Mouse (Mus musculus) left cerebral cortex, adult 8-10 months (tissue): ENCODE measurements around the gene AU022252. TPM values are rescaled to one million over a fixed set of nuclear protein-coding genes. Genes with fewer than 3 reads are reported as not detected.
A peak's percentile ranks its signal among the peaks of the same experiment; 100 is the strongest.

Experiments
- DNase-seq, 2 experiments: peaks; one replicate each; pipeline ENCODE4 v3.0.0; 2022; ENCODE audit warnings: low spot score in 2 of 2
- total RNA-seq, 4 experiments: library from RNA; stranded (reverse); gene quantifications; 2 replicates each; pipeline ENCODE4 v1.2.4; 2022

AU022252 gene
- total RNA-seq, 4 experiments from 2014 or later = 21.6 to 30.7 (median 28.2) TPM

GRCm38 (mm10) chr4:119244468-119245240 is 12.1 kb upstream of the AU022252 start:
- peak in 1 of 2 experiments; percentile 86 for DNase-seq

GRCm38 (mm10) chr4:119242571-119242970 is 10.1 kb upstream of the AU022252 start:
- no peak for DNase-seq

- peak in 1 of 2 experiments; percentile 75 for DNase-seq
Measured at GRCm38 (mm10) chr4:119241664-119242063, 9.2 kb upstream of the AU022252 start.

- peak in 1 of 2 experiments; percentile 44 for DNase-seq
Measured at GRCm38 (mm10) chr4:119239181-119239682, 6.7 kb upstream of the AU022252 start.

GRCm38 (mm10) chr4:119238661-119239060 is 6.1 kb upstream of the AU022252 start:
- no peak for DNase-seq

GRCm38 (mm10) chr4:119234348-119234747 is 1.8 kb upstream of the AU022252 start:
- no peak for DNase-seq

- DNase-seq = peak; percentile 27 to 39
Measured at GRCm38 (mm10) chr4:119233256-119233901, 867 bp upstream of the AU022252 start.

GRCm38 (mm10) chr4:119226751-119227150 is 5.8 kb downstream of the AU022252 start:
- DNase-seq = no peak

GRCm38 (mm10) chr4:119225719-119226118 is 6.8 kb downstream of the AU022252 start:
- no peak for DNase-seq

GRCm38 (mm10) chr4:119224534-119224933 is 8.0 kb downstream of the AU022252 start:
- no peak for DNase-seq

- DNase-seq = peak in 1 of 2 experiments; percentile 37
Measured at GRCm38 (mm10) chr4:119223696-119224095, 8.8 kb downstream of the AU022252 start.

GRCm38 (mm10) chr4:119218169-119218568 is 14.3 kb downstream of the AU022252 start, which contains the start of gene Tmem269:
Gene Tmem269 (minus strand): TSS chr4:119218217.
- DNase-seq = no peak

- DNase-seq = no peak
Measured at GRCm38 (mm10) chr4:119216667-119217066, 15.8 kb downstream of the AU022252 start.

- peak in 1 of 2 experiments; percentile 54 for DNase-seq
Measured at GRCm38 (mm10) chr4:119204672-119205071, 27.8 kb downstream of the AU022252 start.

GRCm38 (mm10) chr4:119198105-119198504 is 34.4 kb downstream of the AU022252 start:
- DNase-seq = no peak

- DNase-seq = peak in 1 of 2 experiments; percentile 13
Measured at GRCm38 (mm10) chr4:119195582-119196320, 36.8 kb downstream of the AU022252 start.

- DNase-seq = peak; percentile 56 to 68
Measured at GRCm38 (mm10) chr4:119194909-119195581, 37.5 kb downstream of the AU022252 start, which contains the start of gene Svbp. Gene Svbp (plus strand): TSS chr4:119195306.

GRCm38 (mm10) chr4:119192757-119193156 is 39.8 kb downstream of the AU022252 start:
- DNase-seq = no peak

GRCm38 (mm10) chr4:119191273-119191672 is 41.2 kb downstream of the AU022252 start:
- DNase-seq = no peak

- no peak for DNase-seq
Measured at GRCm38 (mm10) chr4:119190618-119191017, 41.9 kb downstream of the AU022252 start.

- no peak for DNase-seq
Measured at GRCm38 (mm10) chr4:119189864-119190263, 42.6 kb downstream of the AU022252 start, which contains the start of gene Ermap. Gene Ermap (minus strand): TSS chr4:119190011.
